Mouse (Mus musculus) forebrain, postnatal 0 days (tissue): ENCODE measurements at regions not wholly inside any gene's neighbourhood (a gene's known extent, or its start where the extent isn't known, plus 50 kb on each side); places are given as distances from the start of the nearest gene placed in this dataset.

ENCODE experiments used
- ATAC-seq: fragments of 200-750 bp; cut with Nextera tagmentation; 2 replicates; pipeline ENCODE4 v1.8.0; 2017; ENCODE audit warnings: mild to moderate bottlenecking, moderate library complexity
- DNase-seq: peaks from one replicate; pipeline ENCODE4 v3.0.0-alpha.2; 2015
- H3K27ac ChIP-seq: fragments of 300-500 bp; sonication (generic); 2 replicates; pipeline ENCODE4 v1.5.1; 2014; ENCODE audit warnings: low read depth, mild to moderate bottlenecking, antibody characterized with exemption, low read length, moderate library complexity, mixed read lengths
- H3K27me3 ChIP-seq: fragments of 300-500 bp; sonication (generic); 2 replicates; pipeline ENCODE4 v1.6.1; 2014; ENCODE audit warnings: mild to moderate bottlenecking, low read length, mixed read lengths; ENCODE audit not compliant: insufficient read depth
- H3K36me3 ChIP-seq: fragments of 300-500 bp; sonication (generic); 2 replicates; pipeline ENCODE4 v1.6.1; 2014; ENCODE audit warnings: mild to moderate bottlenecking, moderate library complexity; ENCODE audit not compliant: insufficient read depth
- H3K4me1 ChIP-seq: fragments of 300-500 bp; sonication (generic); 2 replicates; pipeline ENCODE4 v1.6.1; 2014; ENCODE audit warnings: antibody characterized with exemption; ENCODE audit not compliant: insufficient read depth
- H3K4me2 ChIP-seq: fragments of 300-500 bp; sonication (generic); 2 replicates; pipeline ENCODE4 v1.6.1; 2014; ENCODE audit warnings: low read depth, mild to moderate bottlenecking, moderate library complexity
- H3K4me3 ChIP-seq: fragments of 300-500 bp; sonication (generic); 2 replicates; pipeline ENCODE4 v1.5.1; 2014; ENCODE audit warnings: low read depth, low read length, mixed read lengths
- H3K9ac ChIP-seq: fragments of 300-500 bp; sonication (generic); 2 replicates; pipeline ENCODE4 v1.6.1; 2014; ENCODE audit warnings: mild to moderate bottlenecking
- H3K9me3 ChIP-seq: fragments of 300-500 bp; sonication (generic); 2 replicates; pipeline ENCODE4 v1.6.1; 2016; ENCODE audit warnings: low read length
- CTCF ChIP-seq: sonication (generic); IDR thresholded peaks from 2 replicates; pipeline ENCODE4 v1.5.1; 2016; ENCODE audit warnings: antibody characterized with exemption, control low read depth, low read depth
- WGBS: fragments of 180-500 bp; shearing (Covaris S2); extraction: QIAGEN DNeasy Blood & Tissue Kit; methylation state at CpG from one replicate; pipeline ENCODE4 v1.1.7; 2014; 5-methylcytosine and 5-hydroxymethylcytosine counted together

DNA sequence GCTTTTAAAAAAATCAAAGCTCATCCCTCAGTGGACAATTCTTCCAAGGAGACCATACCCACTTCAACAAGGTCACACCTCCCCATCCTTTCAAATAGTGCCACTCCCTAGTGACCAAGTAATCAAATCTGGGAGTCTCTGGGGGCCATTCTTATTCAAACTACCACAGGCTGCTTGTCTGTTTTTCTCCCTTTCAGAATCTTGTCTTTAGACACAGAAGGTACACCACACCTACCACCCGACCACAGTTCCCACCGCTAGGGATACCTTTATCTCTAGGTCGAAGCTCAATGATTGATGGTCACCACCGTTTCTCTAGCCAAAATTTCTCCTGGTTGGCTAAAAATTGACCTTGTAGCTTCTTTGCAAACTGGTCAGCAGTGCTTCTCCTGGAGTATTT, 328.6 kb upstream of the Smim15 start:
- no peak overlapping the region for H3K4me2 ChIP-seq
- H3K4me3 ChIP-seq: no peak overlapping the region
- no peak for ATAC-seq
- no peaks in the 10 kb centered on the region for H3K4me1 ChIP-seq
- no peak overlapping the region for H3K27ac ChIP-seq
- WGBS: 90% methylated on average over 4 of the region's 4 CpGs
- H3K36me3 ChIP-seq: no peaks in the 10 kb centered on the region
- H3K9me3 ChIP-seq: no peaks in the 10 kb centered on the region
- H3K9ac ChIP-seq: no peak overlapping the region
- no peak for DNase-seq
- no peak for TF ChIP-seq CTCF
- no peaks in the 10 kb centered on the region for H3K27me3 ChIP-seq

- Histone ChIP-seq H3K4me3 (no peak overlapping the region), H3K4me2 (no peak overlapping the region), H3K36me3 (no peaks in the 10 kb centered on the region), H3K9ac (no peak overlapping the region), H3K9me3 (no peaks in the 10 kb centered on the region), H3K27me3 (no peaks in the 10 kb centered on the region), H3K27ac (no peak overlapping the region), H3K4me1 (no peaks in the 10 kb centered on the region)
- no peak for DNase-seq
- TF ChIP-seq CTCF: no peak
- ATAC-seq: no peak
- WGBS: 74% methylated on average over 1 of the region's 1 CpGs
Measured at GRCm38 (mm10) chr13:107714001-107714400, 330.2 kb upstream of the Smim15 start.

GRCm38 (mm10) chr13:107711341-107711994, 332.8 kb upstream of the Smim15 start:
- H3K27me3 ChIP-seq: no peaks in the 10 kb centered on the region
- H3K36me3 ChIP-seq: no peaks in the 10 kb centered on the region
- no peak overlapping the region for H3K9ac ChIP-seq
- H3K4me1 ChIP-seq: no peaks in the 10 kb centered on the region
- H3K9me3 ChIP-seq: no peaks in the 10 kb centered on the region
- H3K27ac ChIP-seq: no peak overlapping the region
- 88% methylated on average over 4 of the region's 4 CpGs for WGBS
- H3K4me3 ChIP-seq: no peak overlapping the region
- no peak overlapping the region for H3K4me2 ChIP-seq
- no peak for ATAC-seq
- no peak for DNase-seq
- no peak for TF ChIP-seq CTCF

- no peak for DNase-seq
- Histone ChIP-seq H3K9me3 (no peaks in the 10 kb centered on the region), H3K27ac (no peak overlapping the region), H3K9ac (no peak overlapping the region), H3K27me3 (no peaks in the 10 kb centered on the region), H3K4me2 (no peak overlapping the region), H3K4me1 (no peaks in the 10 kb centered on the region), H3K4me3 (no peak overlapping the region), H3K36me3 (no peaks in the 10 kb centered on the region)
- no peak for TF ChIP-seq CTCF
- no peak for ATAC-seq
- 87% methylated on average over 4 of the region's 4 CpGs for WGBS
Measured at GRCm38 (mm10) chr13:107710368-107710767, 333.9 kb upstream of the Smim15 start.

DNA sequence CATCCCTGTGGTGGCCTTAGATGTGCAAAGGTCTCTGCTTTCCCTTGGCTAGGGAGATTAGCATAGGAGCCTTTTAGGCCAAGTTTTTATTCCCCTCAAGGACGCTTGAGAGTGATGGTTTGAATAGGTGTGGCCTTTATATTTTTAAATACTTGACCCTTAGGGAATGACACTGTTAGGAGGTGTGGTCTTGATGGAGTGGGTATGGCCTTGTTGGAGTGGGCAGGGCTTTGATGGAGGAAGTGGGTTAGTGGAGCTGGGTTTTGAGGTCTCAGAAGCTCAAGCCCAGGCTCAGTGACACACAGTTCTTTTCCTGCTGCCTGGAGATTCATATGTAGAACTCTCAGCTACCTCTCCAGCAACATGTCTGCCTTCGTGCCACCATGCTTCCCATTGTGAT, 334.4 kb upstream of the Smim15 start:
- no peak for TF ChIP-seq CTCF
- H3K4me1 ChIP-seq: no peaks in the 10 kb centered on the region
- H3K27me3 ChIP-seq: no peaks in the 10 kb centered on the region
- H3K27ac ChIP-seq: no peak overlapping the region
- no peak overlapping the region for H3K4me2 ChIP-seq
- ATAC-seq: no peak
- H3K9me3 ChIP-seq: no peaks in the 10 kb centered on the region
- no peak overlapping the region for H3K9ac ChIP-seq
- no peak overlapping the region for H3K4me3 ChIP-seq
- no peaks in the 10 kb centered on the region for H3K36me3 ChIP-seq
- 68% methylated on average over 2 of the region's 2 CpGs for WGBS
- no peak for DNase-seq

- no peak for DNase-seq
- ATAC-seq: no peak
Measured at GRCm38 (mm10) chr13:107703736-107704135, 340.5 kb upstream of the Smim15 start.

DNA sequence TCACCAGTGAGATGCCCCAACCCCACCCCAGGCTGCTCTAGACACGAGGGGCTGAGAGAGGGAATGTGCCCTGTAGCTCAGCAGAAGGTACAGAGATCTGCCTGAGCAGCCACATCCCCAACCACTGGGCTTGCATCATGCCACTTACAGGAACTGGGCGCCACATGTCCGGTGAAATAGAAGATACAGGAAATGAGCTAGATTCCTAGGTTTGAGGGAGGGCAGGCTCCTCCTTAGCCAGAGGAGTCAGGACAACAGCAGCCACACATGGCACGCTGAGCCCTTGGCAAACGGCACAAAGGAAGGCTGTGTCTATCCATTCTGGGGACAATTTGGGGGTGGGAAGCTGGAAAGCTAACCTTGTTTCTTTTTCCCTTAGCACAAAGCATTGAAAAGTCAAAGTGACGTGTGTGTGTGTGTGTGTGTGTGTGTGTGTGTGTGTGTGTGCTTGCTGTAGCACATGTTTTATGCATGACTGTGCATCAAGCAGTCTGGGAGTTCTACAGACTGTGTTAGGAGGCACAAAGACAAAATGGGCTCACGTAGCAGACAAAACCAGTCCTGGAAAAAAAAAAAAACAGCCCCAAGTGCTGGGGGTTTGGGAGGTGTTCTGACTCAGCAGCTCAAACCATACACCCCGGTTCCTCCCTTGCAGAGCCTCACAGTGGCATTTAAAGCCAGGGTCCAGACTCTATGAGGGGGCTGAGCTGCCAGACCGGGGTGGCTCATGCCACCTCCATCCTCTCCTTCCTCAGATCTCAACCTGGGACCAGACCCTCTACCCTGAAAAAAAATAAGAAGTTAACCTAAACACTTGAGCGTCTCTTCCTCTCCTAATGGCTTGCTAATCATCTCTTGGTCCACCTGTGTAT, 343.7 kb upstream of the Smim15 start:
- H3K36me3 ChIP-seq: no peaks in the 10 kb centered on the region
- no peak overlapping the region for H3K4me2 ChIP-seq
- H3K27ac ChIP-seq: peak overlapping the region; percentile 62
- H3K4me1 ChIP-seq: peaks cover 5% of the 10 kb centered on the region
- H3K27me3 ChIP-seq: no peaks in the 10 kb centered on the region
- DNase-seq: peak; percentile 77
- H3K4me3 ChIP-seq: no peak overlapping the region
- H3K9me3 ChIP-seq: no peaks in the 10 kb centered on the region
- peak; percentile 94 for ATAC-seq
- WGBS: 33% methylated on average over 10 of the region's 10 CpGs
- no peak for TF ChIP-seq CTCF
- no peak overlapping the region for H3K9ac ChIP-seq

More at GRCm38 (mm10) chr13:107703736-107704135, 340.5 kb upstream of the Smim15 start:
- Histone ChIP-seq H3K4me3 (no peak overlapping the region), H3K9me3 (no peaks in the 10 kb centered on the region), H3K4me1 (peaks cover 5% of the 10 kb centered on the region), H3K36me3 (no peaks in the 10 kb centered on the region), H3K27ac (no peak overlapping the region), H3K9ac (no peak overlapping the region), H3K4me2 (no peak overlapping the region), H3K27me3 (no peaks in the 10 kb centered on the region)
- TF ChIP-seq CTCF: no peak
- 66% methylated on average over 7 of the region's 7 CpGs for WGBS
